Mouse (Mus musculus) midbrain, embryonic 16.5 days (tissue): ENCODE measurements around the gene Zfp385b. TPM values are rescaled to one million over a fixed set of nuclear protein-coding genes. Genes with fewer than 3 reads are reported as not detected.

Source experiments
- ATAC-seq: fragments of 200-750 bp; cut with Nextera tagmentation; 2 replicates; pipeline ENCODE4 v1.8.0; 2017; ENCODE audit warnings: moderate TSS enrichment
- H3K27ac ChIP-seq: fragments of 300-500 bp; sonication (generic); 2 replicates; pipeline ENCODE4 v1.5.1; 2014; ENCODE audit warnings: mild to moderate bottlenecking, low read length, mixed read lengths
- H3K27me3 ChIP-seq: fragments of 300-500 bp; sonication (generic); 2 replicates; pipeline ENCODE4 v1.6.1; 2014; ENCODE audit warnings: low read depth, low read length, mixed read lengths; ENCODE audit not compliant: control insufficient read depth, insufficient read depth
- H3K36me3 ChIP-seq: fragments of 300-500 bp; sonication (generic); 2 replicates; pipeline ENCODE4 v1.6.1; 2014; ENCODE audit warnings: mild to moderate bottlenecking, low read length, moderate library complexity, mixed read lengths; ENCODE audit not compliant: control insufficient read depth, insufficient read depth
- H3K4me1 ChIP-seq: fragments of 300-500 bp; sonication (generic); 2 replicates; pipeline ENCODE4 v1.6.1; 2014; ENCODE audit warnings: mild to moderate bottlenecking, low read length, mixed read lengths; ENCODE audit not compliant: control insufficient read depth, insufficient read depth
- H3K4me2 ChIP-seq: fragments of 300-500 bp; sonication (generic); 2 replicates; pipeline ENCODE4 v1.6.1; 2014; ENCODE audit warnings: mild to moderate bottlenecking, low read length, mixed read lengths
- H3K4me3 ChIP-seq: fragments of 300-500 bp; sonication (generic); 2 replicates; pipeline ENCODE4 v1.5.1; 2014; ENCODE audit warnings: low read depth, mild to moderate bottlenecking, low read length, moderate library complexity, mixed read lengths
- H3K9ac ChIP-seq: fragments of 300-500 bp; sonication (generic); 2 replicates; pipeline ENCODE4 v1.6.1; 2014; ENCODE audit warnings: low read depth, low read length, mixed read lengths
- H3K9me3 ChIP-seq: fragments of 300-500 bp; sonication (generic); replicated peaks from 2 replicates; pipeline ENCODE4 v1.6.1; 2014; ENCODE audit warnings: mild to moderate bottlenecking, low read length, mixed read lengths; ENCODE audit not compliant: control insufficient read depth, poor library complexity, severe bottlenecking
- WGBS: fragments of 180-500 bp; shearing (Covaris S2); extraction: QIAGEN DNeasy Blood & Tissue Kit; methylation state at CpG from one replicate; pipeline ENCODE4 v1.1.7; 2014; 5-methylcytosine and 5-hydroxymethylcytosine counted together
- polyA plus RNA-seq: library from polyadenylated mRNA; unstranded; fragments of >200 nt; fragmentation: Nextera tagmentation; extraction: Ambion mirVana; gene quantifications from 2 replicates; pipeline ENCODE4 v1.2.1, GENCODE M21; 2015

Zfp385b gene
- polyA plus RNA-seq, 1 experiment from 2014 or later, result 15.3 TPM

DNA sequence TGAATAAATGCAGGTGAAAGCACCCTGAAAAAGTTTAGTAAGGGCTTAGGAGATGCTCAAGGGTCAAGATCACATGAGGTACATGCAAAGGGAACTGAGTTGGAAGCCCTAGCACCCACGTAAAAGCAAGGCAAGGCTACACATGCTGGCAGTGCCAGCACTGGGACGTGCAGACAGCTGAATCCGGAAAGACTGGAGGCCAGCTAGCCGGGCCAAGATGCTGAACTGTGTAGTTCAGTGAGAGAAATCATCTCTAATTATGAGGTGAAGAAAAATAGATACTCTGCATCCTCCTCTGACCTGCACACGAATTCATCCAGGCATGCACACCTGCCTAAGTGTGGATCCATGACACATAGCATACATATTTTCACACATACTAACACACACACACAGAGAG is 18.4 kb downstream of the Zfp385b start:
- H3K4me2 ChIP-seq, result no peak overlapping the region
- ATAC-seq, result no peak
- no peaks in the 10 kb centered on the region for H3K4me1 ChIP-seq
- no peak overlapping the region for H3K4me3 ChIP-seq
- H3K27ac ChIP-seq, result no peak overlapping the region
- 90% methylated on average over 5 of the region's 5 CpGs for WGBS
- no peak overlapping the region for H3K9ac ChIP-seq
- H3K27me3 ChIP-seq, result no peaks in the 10 kb centered on the region
- no peaks in the 10 kb centered on the region for H3K9me3 ChIP-seq
- no peaks in the 10 kb centered on the region for H3K36me3 ChIP-seq

DNA sequence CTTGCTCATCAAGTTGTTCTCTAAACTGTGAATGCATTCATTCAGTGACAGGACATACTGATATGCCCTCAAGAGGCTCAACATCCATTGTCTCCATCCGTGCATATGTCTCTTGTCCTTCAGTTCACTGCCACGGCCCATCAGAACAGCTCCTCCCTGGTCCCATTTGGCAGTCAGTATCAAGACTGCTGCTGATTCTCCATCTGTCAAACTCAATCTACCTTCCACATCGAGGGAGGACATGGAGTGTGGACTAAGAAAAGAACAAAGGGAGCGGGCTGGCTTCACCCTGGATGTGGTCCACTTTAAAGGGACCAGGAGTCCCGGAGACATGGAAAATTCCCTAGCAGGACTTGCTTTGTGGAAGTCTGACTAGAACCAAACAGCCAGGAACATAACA is 22.2 kb downstream of the Zfp385b start:
- no peaks in the 10 kb centered on the region for H3K27me3 ChIP-seq
- no peak overlapping the region for H3K4me2 ChIP-seq
- H3K4me3 ChIP-seq, result no peak overlapping the region
- no peak overlapping the region for H3K9ac ChIP-seq
- no peak overlapping the region for H3K27ac ChIP-seq
- H3K9me3 ChIP-seq, result no peaks in the 10 kb centered on the region
- no peak for ATAC-seq
- H3K4me1 ChIP-seq, result no peaks in the 10 kb centered on the region
- H3K36me3 ChIP-seq, result no peaks in the 10 kb centered on the region
- 70% methylated on average over 5 of the region's 5 CpGs for WGBS

DNA sequence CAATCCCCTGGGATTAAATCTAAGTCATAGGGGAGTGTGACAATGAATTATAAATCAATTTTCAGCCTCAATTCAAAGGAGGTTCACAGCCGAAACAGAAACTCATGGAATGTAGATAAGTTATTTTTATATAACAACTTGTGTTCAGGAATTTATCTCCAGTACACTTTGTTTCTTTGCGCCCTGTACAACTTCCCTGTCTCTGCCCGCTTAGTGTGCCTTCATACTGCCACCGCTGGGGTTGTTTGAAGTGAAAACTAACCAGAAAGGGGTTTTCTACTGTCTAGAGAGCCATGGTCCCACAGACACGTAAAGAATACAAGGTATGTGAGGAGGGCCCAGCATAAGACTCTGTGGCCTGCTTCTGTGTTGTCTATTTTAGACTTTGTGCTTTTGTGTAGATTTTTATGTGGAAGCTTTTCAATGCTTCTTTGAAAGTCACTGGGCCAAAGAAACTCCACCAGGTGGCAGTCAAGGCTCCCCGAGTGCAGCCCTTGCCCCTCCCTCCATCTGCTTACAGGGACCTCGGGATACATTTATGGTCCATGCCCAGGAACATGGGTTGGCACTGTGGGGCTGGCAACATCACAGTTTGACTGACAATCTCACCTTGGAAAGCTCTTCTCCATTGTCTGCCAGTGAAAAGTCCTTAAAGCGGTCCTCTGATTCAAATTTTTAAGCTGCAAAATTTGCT is 23.4 kb downstream of the Zfp385b start:
- no peaks in the 10 kb centered on the region for H3K9me3 ChIP-seq
- 70% methylated on average over 8 of the region's 8 CpGs for WGBS
- no peaks in the 10 kb centered on the region for H3K27me3 ChIP-seq
- ATAC-seq, result no peak
- no peaks in the 10 kb centered on the region for H3K4me1 ChIP-seq
- no peak overlapping the region for H3K4me3 ChIP-seq
- no peak overlapping the region for H3K27ac ChIP-seq
- no peak overlapping the region for H3K4me2 ChIP-seq
- H3K9ac ChIP-seq, result no peak overlapping the region
- no peaks in the 10 kb centered on the region for H3K36me3 ChIP-seq

DNA sequence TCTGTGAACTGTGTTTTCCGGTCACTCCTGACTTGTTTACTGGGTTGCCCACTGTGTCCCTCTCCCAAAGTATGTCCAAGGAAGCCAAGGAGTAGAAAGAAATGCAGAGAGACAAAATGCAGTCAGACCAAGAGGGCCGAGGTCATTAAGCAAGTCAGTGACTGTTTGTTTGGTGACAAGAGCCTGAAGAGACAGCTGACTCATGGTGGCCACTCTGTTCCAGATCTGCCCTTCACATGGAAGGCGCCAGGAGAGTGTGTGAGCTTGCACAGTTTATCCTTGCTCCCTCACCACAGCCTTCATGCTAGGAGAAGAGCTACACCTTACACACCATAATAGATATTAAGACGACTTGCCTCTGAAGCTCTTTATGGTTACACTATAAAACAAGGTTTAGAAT is 28.6 kb downstream of the Zfp385b start:
- Histone ChIP-seq H3K27me3 (no peaks in the 10 kb centered on the region), H3K9ac (no peak overlapping the region), H3K27ac (no peak overlapping the region), H3K4me3 (no peak overlapping the region), H3K9me3 (no peaks in the 10 kb centered on the region), H3K4me2 (no peak overlapping the region), H3K4me1 (no peaks in the 10 kb centered on the region), H3K36me3 (no peaks in the 10 kb centered on the region)
- 86% methylated on average over 4 of the region's 4 CpGs for whole genome bisulfite sequencing
- no peak for ATAC-seq

DNA sequence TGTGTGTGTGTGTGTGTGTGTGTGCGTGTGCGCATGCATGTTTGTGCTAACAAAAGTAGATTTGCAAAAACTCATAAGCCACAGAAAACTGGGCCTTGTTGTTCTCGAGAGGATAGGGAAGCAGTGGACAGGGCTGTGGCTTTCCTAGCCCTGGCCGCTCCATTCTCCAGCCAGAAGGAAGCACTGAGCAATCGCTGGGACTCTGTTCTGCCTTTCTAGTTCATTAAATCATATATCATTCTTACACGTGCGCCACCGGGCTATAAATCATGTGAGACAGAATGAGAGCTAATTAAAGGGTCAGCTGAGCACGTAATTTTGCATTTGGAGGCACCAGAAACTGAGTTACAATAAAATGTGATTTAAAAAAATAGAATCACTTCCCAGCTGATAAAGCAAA is 29.1 kb downstream of the Zfp385b start:
- H3K36me3 ChIP-seq, result no peaks in the 10 kb centered on the region
- H3K27ac ChIP-seq, result no peak overlapping the region
- H3K4me1 ChIP-seq, result no peaks in the 10 kb centered on the region
- no peak overlapping the region for H3K9ac ChIP-seq
- H3K4me2 ChIP-seq, result no peak overlapping the region
- WGBS, result 85% methylated on average over 9 of the region's 9 CpGs
- H3K9me3 ChIP-seq, result no peaks in the 10 kb centered on the region
- no peaks in the 10 kb centered on the region for H3K27me3 ChIP-seq
- no peak for ATAC-seq
- H3K4me3 ChIP-seq, result no peak overlapping the region

DNA sequence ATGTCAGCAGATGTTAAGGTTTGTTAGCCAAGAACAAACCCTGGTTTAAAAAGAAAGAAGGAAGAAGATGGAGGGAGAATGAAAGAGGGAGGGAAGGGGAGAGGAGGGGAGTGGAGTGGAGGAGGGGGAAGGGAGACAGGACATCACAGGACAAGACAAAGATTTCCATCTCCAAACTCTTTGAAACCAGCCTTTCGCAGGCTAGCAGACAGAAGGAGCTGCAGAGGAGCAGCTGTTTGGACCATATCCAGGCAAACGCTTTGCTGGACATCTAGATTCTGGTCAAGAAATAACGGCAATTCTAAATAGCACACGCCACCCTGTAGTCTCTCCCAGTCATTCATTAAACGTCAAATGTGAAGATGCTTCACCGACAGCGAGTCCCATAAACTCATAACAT is 38.0 kb downstream of the Zfp385b start:
- H3K4me2 ChIP-seq, result no peak overlapping the region
- 78% methylated on average over 7 of the region's 7 CpGs for WGBS
- H3K4me3 ChIP-seq, result no peak overlapping the region
- H3K9ac ChIP-seq, result no peak overlapping the region
- no peaks in the 10 kb centered on the region for H3K27me3 ChIP-seq
- ATAC-seq, result no peak
- no peaks in the 10 kb centered on the region for H3K36me3 ChIP-seq
- 0 out of 2 replicates have a peak, but pooled peaks cover 4% of the 10 kb centered on the region for H3K4me1 ChIP-seq
- no peaks in the 10 kb centered on the region for H3K9me3 ChIP-seq
- no peak overlapping the region for H3K27ac ChIP-seq

DNA sequence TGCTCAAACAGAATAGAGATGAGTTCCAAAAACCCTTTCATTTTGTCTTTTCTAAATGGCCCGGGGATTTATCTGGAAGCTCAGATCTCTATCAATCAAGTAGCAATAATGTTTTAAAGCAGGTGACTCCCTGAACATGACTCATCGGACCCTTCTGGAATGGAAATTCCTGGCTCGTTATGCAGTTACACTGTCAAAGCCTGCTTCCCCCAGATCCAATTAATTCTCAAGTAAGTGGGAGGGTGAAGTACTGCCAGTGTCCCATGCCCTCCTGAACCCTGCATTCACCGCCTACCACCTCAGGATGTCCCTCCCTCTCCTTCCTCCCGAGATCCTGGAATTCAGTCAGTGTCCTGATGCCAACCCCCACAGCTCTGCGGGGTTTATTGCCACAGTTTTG is 41.7 kb downstream of the Zfp385b start:
- Histone ChIP-seq H3K4me2 (no peak overlapping the region; the same call in 1 of the 2 replicates), H3K27me3 (no peaks in the 10 kb centered on the region), H3K4me3 (no peak overlapping the region), H3K9me3 (no peaks in the 10 kb centered on the region), H3K27ac (no peak overlapping the region), H3K9ac (no peak overlapping the region), H3K4me1 (peaks cover 9% of the 10 kb centered on the region; the same call in 1 of the 2 replicates), H3K36me3 (no peaks in the 10 kb centered on the region)
- WGBS, result 14% methylated on average over 6 of the region's 6 CpGs
- no peak; the same call in 1 of the 2 replicates for ATAC-seq

DNA sequence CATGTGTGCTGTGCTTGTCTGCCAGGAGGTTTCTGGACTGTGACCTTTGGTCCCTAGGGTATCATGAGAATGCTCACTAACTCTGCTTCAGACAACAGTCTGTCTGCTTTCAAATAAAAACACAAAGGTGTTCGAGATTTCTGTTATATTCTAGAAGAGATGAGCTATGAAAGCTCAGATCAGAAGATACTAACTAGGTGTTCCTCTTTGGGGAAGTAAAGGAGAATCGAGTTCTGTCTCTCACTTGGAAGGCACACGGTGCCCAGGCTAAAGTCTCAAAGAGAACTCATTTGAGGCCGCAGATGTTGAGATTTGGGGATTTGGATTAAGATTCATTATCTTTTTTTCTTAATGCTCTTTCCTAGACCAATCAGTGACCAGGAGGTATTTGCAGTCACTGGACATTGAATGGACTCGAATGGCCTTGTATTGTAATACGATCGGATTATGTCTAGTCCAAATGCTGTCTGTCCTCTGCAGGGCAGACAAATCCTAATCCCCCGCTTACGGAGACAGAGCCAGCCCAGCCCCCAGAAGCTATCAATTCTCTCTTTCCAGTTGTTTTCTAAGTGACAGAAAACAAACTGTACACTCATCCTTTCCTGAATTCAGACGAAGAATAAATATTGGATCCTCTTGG is 42.3 kb downstream of the Zfp385b start:
- no peak overlapping the region for H3K4me2 ChIP-seq
- H3K4me3 ChIP-seq, result no peak overlapping the region
- H3K4me1 ChIP-seq, result peaks cover 9% of the 10 kb centered on the region; the same call in 1 of the 2 replicates
- H3K9ac ChIP-seq, result no peak overlapping the region
- H3K9me3 ChIP-seq, result no peaks in the 10 kb centered on the region
- ATAC-seq, result no peak
- no peaks in the 10 kb centered on the region for H3K27me3 ChIP-seq
- no peaks in the 10 kb centered on the region for H3K36me3 ChIP-seq
- WGBS, result 17% methylated on average over 10 of the region's 10 CpGs
- H3K27ac ChIP-seq, result no peak overlapping the region

DNA sequence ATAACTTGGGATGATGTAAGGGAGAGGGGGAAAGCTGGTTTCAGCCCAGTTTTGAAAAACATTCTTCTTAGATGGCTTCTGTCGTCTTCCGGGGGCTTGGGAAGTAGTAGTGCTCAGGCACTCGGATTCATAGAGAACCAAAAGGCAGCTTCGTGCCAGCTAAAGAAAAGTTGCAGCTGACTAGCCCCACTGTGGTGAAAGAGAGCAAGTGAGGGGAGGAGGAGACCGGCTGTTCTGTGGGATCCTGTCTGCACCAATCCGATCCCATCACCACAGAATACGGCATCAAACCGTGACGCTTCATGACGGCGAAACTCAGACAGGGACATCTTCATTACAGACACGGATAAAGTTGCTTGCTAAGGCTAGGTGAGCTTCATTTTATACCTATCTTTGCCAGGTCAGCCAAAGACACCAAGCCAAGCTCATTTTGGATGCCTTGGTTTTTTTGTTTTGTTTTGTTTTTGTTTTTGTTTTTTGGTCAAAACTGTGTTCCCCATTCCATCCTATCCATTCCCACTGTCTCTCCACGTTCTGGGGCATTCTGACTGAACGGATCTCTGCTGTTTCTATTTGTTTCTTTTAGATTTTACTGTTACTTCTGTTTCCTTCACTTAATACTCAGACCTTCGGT is 44.1 kb downstream of the Zfp385b start:
- Histone ChIP-seq H3K9me3 (no peaks in the 10 kb centered on the region), H3K4me2 (peak overlapping the region; percentile 13), H3K27me3 (no peaks in the 10 kb centered on the region), H3K36me3 (no peaks in the 10 kb centered on the region), H3K9ac (no peak overlapping the region), H3K27ac (no peak overlapping the region), H3K4me3 (no peak overlapping the region), H3K4me1 (peaks cover 9% of the 10 kb centered on the region; the same call in 1 of the 2 replicates)
- WGBS, result 36% methylated on average over 15 of the region's 15 CpGs
- ATAC-seq, result peak; percentile 83
